9 mouse cellular contexts compared by ENCODE assay signal in the genomic region with DNA sequence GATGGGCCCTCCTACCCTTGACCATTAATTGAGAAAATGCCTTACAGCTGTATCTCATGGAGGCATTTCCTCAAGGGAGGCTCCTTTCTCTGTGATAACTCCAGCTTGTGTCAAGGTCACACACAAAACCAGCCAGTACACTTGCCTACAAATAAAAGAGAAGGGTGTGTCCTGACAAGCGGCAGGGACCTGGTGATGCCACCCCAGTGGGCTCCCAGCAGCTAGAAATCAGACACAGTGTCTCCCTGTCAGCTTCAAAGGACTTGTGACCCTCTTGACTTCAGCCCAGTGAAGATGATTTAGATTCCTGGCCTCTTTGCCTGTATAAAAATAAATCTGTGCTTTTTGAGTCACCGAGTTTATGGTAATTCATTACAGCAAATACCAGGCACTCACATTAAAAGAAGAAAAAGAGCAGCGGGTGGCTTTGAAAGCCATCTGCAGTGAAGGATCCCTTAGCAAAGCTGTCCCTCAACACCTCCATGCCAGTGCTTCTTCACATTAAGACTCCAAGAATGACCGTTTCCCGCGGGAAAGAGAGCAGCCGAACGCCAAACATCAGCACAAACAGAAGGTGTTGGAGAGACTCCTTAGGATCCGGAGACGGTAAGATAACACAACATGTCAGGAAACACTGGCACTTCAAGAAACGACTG.
A peak's percentile ranks its signal among the peaks of the same experiment; 100 is the strongest.
DNase-seq lines count a peak whose midpoint lies in the region; ATAC-seq and TF ChIP-seq lines count a peak whose summit lies in the region.
"Had no signal": no experiment of that assay in that cellular context is flagged by ENCODE, and none has a peak within 500 bp of the region (broad histone marks: within the 10 kb centered on the region; RNA-seq: fewer than 3 reads in every experiment).

No protein-coding gene starts in this region.

- H3K27me3 ChIP-seq in heart, embryonic 12.5 days (replicated peaks), result no peaks in the 10 kb centered on the region
- H3K27me3 ChIP-seq in limb, embryonic 10.5 days (ENCODE audit: low read depth, poor library complexity, severe bottlenecking), result no peaks in the 10 kb centered on the region
- H3K27me3 ChIP-seq in neural tube, embryonic 13.5 days, result no peaks in the 10 kb centered on the region
- H3K27me3 ChIP-seq: CH12.LX had no signal

- H3K4me3 ChIP-seq in layer of hippocampus, adult 2 months, result peak overlapping the region; percentile 52
- peak overlapping the region; percentile 31 for H3K4me3 ChIP-seq in cortical plate, adult 2 months (ENCODE audit: insufficient read depth, low read length)
- H3K4me3 ChIP-seq in heart, embryonic 12.5 days, result peak overlapping the region; percentile 29
- peak overlapping the region; percentile 43 for H3K4me3 ChIP-seq in limb, embryonic 10.5 days
- peak overlapping the region; percentile 4 for H3K4me3 ChIP-seq in neural tube, embryonic 13.5 days

- WGBS in heart, embryonic 12.5 days, result 3% methylated on average over 11 of the region's 11 CpGs
- 4% methylated on average over 11 of the region's 11 CpGs for WGBS in limb, embryonic 10.5 days
- 4% methylated on average over 11 of the region's 11 CpGs for WGBS in neural tube, embryonic 13.5 days

- no peaks in the 10 kb centered on the region for H3K9me3 ChIP-seq in heart, embryonic 12.5 days (replicated peaks)
- no peaks in the 10 kb centered on the region for H3K9me3 ChIP-seq in limb, embryonic 10.5 days (replicated peaks)
- H3K9me3 ChIP-seq in neural tube, embryonic 13.5 days, result no peaks in the 10 kb centered on the region

- DNase-seq in layer of hippocampus, adult 2 months (ENCODE audit: low spot score in 2 of 2), result no peak
- DNase-seq in layer of hippocampus, postnatal 25 days (ENCODE audit: extremely low spot score in 1 of 2, low spot score in 1 of 2), result no peak
- DNase-seq in limb, embryonic 10.5 days (ENCODE audit: low spot score), result peak; percentile 40
- no peak for DNase-seq in cerebellum, adult 11 months

- H3K4me2 ChIP-seq in heart, embryonic 12.5 days, result peak overlapping the region; percentile 67
- H3K4me2 ChIP-seq in neural tube, embryonic 13.5 days, result peak overlapping the region; percentile 50

- 0 out of 2 replicates have a peak overlapping the region, but pooled peaks have one; percentile 57 for H3K9ac ChIP-seq in heart, embryonic 12.5 days
- peak overlapping the region; percentile 31 for H3K9ac ChIP-seq in neural tube, embryonic 13.5 days

- H3K27ac ChIP-seq in layer of hippocampus, adult 2 months, result peak overlapping the region; percentile 74
- H3K27ac ChIP-seq in cortical plate, adult 2 months (ENCODE audit: insufficient read depth, low read length), result no peak overlapping the region
- H3K27ac ChIP-seq in heart, embryonic 12.5 days (ENCODE audit: poor library complexity, severe bottlenecking), result no peak overlapping the region
- 0 out of 2 replicates have a peak overlapping the region, but pooled peaks have one; percentile 42 for H3K27ac ChIP-seq in limb, embryonic 10.5 days
- peak overlapping the region; percentile 59 for H3K27ac ChIP-seq in neural tube, embryonic 13.5 days (replicated peaks)

- TF ChIP-seq CTCF in layer of hippocampus, adult 2 months (conservative IDR thresholded peaks at IDR 0.05), result no peak
- TF ChIP-seq CTCF in cortical plate, adult 2 months (IDR thresholded peaks at IDR 0.05; ENCODE audit: extremely low read depth, insufficient read depth, low read length), result no peak

- TF ChIP-seq POLR2A in cortical plate, adult 2 months (IDR thresholded peaks at IDR 0.05; ENCODE audit: extremely low read depth, insufficient read depth, low read length), result no peak

- ATAC-seq in heart, embryonic 12.5 days (ENCODE audit: insufficient number of reproducible peaks, low FRiP score), result no peak
- ATAC-seq in neural tube, embryonic 13.5 days (ENCODE audit: low read depth), result no peak
- no peak for ATAC-seq in erythroblast, adult 5-6 weeks (replicated peaks; ENCODE audit: low FRiP score, poor library complexity, severe bottlenecking)

- no peaks in the 10 kb centered on the region for H3K36me3 ChIP-seq in heart, embryonic 12.5 days
- H3K36me3 ChIP-seq in limb, embryonic 10.5 days, result no peaks in the 10 kb centered on the region
- no peaks in the 10 kb centered on the region for H3K36me3 ChIP-seq in neural tube, embryonic 13.5 days

- peaks cover 1% of the 10 kb centered on the region; the same call in 1 of the 2 replicates for H3K4me1 ChIP-seq in cortical plate, adult 2 months (ENCODE audit: control insufficient read depth, insufficient read depth, low read length)
- peaks cover 37% of the 10 kb centered on the region for H3K4me1 ChIP-seq in heart, embryonic 12.5 days (replicated peaks)
- H3K4me1 ChIP-seq in limb, embryonic 10.5 days, result peaks cover 37% of the 10 kb centered on the region
- peaks cover 39% of the 10 kb centered on the region for H3K4me1 ChIP-seq in neural tube, embryonic 13.5 days (replicated peaks)

Comparison
In these comparisons a context has a peak if more than half of its experiments do, and no peak if none do; other contexts are left out.
1. H3K27ac ChIP-seq: peak in layer of hippocampus, adult 2 months (single experiment), limb, embryonic 10.5 days (single experiment) and neural tube, embryonic 13.5 days (single experiment); none in cortical plate, adult 2 months (single experiment) and heart, embryonic 12.5 days (single experiment).
2. Peak in every context shown above with its lines, with median percentiles within 50 percentile points of each other: H3K4me3 ChIP-seq.